Mouse (Mus musculus) neutrophil, adult 5-6 weeks (primary cell): ENCODE measurements at regions not wholly inside any gene's neighbourhood (a gene's known extent, or its start where the extent isn't known, plus 50 kb on each side); places are given as distances from the start of the nearest gene placed in this dataset.

Experiments
- ATAC-seq: fragments of 151-379, 151-347 bp; 2 replicates; pipeline ENCODE4 v1.8.0; 2017; ENCODE audit warnings: mild to moderate bottlenecking, moderate TSS enrichment; ENCODE audit not compliant: insufficient number of reproducible peaks, poor library complexity, low FRiP score, severe bottlenecking; ENCODE audit errors: extremely low read depth

DNA sequence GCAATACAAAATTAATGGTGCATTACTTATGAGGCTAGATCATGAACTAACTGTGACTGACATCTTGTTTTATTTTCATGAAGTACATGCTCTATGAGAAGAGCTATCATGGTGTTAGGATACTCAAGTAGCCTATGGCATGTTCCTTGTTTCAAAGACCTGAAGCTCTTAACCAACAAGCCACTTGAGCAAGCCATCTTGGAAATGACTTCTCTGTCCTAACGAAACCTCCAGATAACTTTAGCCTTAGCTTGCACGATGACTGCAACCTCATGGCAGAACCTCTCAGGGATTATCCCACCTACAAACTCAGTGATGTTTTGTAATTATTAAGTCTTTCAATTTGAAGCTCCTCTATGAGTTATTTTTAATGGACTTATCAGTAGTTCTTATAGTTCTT is 362.3 kb upstream of the Marcks start:
- ATAC-seq, result no peak

DNA sequence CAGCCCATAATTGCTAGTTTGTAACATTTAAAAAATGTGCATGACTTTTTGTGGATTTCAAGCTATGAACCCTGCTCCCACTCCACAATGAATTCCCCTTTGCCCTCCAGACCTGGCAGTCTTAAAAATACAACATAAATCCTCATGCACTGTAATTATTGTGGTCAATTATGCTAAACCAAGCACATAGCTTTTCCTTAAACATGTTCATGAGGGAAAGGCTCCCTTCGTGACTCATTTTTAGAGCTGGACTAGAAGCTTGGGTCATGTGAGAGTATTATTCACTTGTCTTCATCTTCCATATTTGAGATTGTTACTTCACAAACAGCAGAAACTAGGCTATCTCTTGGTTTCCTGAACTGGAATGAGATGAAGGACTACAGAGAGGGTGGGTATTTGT is 356.7 kb upstream of the Marcks start:
- no peak for ATAC-seq

DNA sequence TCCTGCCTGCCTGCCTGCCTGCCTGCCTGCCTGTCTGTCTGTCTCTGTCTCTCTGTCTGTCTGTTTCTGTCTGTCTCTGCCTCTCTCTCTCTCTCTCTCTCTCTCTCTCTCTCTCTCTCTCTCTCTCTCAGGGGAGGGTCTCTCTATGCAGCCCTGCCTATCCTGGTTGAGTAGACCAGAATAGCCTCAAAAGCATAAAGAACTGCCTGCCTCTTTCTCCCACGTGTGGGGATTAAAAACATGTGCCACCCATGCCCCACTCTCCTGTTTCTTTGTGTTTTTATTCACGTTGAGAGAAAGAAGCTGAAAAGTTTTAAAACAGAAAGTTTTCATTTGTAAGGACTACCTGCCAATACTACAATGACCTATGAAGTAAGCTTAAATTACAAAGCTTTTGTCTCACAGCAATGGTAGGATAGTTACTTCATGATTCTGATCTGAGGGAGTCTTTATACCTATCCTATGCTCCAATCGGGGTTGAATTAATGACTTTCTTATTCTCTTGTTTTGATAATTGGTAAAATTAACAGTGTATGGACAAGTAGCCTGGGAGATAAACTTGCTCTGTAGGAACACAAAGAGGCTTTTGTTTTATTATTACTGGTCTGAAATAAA is 355.9 kb upstream of the Marcks start:
- no peak for ATAC-seq

DNA sequence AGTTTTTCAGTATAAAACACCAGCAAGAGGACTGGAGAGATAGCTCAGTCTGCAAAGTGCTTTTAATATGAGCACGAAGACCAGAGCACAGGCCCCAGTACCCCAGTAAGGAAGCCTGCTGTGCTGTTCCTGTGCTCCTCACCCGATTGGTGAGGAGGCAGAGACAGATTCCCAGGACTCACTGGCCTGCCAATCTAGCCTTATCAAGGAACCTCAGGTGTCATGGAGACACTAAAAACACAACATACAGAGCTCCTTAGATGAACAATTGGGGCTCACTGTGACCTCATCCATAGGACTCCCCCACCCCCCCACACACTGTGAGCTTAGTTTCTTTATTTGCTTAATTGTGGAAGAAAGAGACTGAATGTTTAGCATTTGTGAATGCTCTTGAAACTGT is 355.4 kb upstream of the Marcks start:
- ATAC-seq, result no peak

DNA sequence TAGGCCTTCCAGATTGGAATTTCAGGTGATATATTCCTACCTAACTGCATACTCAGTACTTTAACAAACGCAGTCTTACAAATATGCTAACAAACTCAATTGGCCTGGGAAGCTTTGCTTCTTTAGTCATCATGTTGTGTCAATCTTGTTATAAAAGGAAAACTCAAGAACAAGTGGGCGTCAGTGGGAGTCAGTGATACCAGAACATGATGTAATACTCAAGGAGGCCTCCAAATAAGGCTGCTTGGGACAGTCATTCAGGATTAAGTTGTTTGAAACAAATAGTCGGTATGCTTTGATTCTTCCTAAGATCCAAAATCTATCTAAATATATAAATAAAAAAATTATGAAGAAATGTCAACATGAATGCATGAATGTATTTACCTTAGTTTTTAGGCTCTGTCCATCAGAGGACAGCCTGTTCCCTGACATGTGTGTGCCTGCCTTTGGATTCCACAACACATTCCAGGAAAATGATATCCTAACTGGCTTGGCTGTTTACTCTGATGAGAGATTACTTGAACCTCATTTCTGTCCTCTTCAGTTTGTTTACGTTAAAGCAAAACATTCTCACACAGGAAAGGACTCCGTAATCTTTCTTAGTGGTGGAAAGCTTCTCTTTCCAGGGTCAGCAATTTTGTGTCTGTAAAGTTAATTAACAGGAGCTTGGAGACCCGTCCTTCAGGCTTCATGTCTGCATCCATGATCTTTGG is 345.7 kb upstream of the Marcks start:
- ATAC-seq, result no peak

DNA sequence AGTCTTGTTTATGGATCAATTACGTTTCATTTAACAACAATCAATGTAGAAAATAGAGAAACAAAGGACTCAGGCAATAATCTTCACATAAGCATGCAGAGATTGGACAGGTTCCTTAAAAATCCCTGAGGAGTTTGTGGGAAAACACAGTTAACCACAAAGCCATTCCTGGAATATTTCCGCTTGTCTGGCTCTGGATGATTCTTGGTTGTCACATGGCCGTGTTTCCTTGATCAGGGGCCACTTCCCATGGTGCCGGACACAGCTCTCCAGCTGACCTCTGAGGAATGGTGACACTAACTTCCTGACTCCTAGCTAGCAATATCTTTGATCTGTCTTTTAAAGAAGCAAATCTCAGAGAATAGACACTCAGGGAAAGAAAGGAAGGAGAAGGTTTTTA is 344.8 kb upstream of the Marcks start:
- ATAC-seq, result no peak

DNA sequence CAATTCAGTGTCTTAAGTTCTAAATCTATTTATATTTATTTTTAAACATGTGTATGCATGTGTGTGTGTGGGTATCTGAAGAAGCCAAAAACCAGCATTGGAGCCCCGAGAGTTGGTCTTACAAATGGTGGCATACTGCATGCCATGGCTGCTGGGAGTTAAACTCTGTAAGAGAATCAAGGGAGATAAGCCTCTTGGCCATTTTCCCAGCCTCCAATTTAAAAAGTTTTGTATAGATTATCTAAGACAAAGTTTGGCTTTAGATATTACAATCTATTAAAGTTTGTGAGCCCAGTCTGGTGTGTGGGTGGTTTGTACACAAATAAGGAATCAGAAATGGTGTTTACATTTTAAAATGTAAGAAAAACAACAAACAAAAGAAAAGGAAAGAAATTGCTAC is 343.2 kb upstream of the Marcks start:
- ATAC-seq, result no peak

DNA sequence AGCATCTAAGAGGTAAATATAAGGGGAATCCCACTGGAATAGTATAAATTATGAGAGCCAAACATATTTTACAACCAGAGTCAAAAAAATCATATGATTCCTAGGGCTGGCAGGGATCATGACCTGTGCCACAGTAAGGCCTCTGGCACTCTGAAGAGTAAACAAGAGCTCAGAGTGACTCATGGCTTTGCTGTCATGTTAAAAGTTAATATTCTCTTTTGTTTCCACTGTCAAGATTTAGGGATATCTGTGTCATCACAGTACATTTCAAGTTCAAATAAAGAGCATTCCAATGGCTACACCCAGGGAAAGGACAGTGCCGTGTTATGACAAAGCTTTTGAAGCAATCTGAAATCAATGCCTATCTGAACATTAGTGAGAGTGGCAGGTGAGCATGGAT is 341.6 kb upstream of the Marcks start:
- no peak for ATAC-seq

DNA sequence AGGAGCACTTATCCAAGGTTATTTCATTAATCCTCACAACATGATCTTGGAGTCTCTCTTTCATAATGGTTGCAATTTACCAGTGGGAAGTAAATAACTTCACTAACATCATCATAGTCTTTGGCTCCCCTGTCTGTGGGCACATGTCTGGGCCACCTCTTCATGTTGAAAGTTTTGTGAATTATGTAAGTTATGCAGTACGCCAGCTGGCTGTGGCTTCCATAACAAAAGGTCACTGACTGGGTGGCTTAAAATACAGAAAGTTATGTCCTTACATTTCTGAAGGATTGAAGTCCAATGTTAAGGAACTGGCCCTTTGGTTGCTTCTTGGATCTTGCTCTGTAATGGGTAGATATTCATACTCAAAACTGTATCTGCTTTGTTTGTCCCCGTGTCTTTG is 339.4 kb upstream of the Marcks start:
- no peak for ATAC-seq

DNA sequence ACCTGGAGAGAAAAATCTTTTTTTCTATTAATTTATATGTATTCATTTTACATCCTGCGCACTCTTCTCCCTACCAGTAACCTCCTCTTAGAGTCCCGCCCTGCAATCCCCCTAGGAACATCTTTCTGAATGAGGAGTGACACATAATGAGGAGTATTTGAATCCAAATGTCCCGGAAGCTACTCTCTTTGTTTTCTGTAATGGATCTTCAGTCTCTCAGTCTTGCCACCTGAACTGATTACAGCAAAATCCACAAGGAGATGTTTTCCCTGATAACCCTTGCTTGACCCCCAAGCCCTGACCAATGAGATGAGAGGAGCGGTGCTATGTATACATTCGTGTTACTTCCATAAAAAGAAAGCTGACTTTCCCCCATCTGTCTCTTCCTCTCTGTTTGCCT is 334.4 kb upstream of the Marcks start:
- ATAC-seq, result no peak

DNA sequence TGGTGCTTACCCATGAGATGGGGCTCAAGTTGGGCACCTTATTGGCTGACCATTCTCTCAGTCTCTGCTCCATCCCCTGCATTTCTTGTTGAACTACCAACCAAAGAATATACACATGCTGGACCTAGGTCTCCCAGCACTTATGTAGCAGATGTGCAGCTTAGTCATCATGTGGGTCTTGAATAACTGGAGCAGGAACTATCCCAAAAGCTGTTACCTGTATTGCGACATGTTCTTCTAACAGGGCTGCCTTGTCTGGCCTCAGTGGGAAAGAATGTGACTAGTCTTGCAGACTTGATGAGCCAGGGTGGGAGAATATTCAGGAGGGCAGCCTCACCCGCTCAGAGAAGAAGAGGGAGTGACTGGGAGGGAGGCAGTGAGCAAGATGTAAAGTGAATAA is 318.7 kb upstream of the Marcks start:
- no peak for ATAC-seq

DNA sequence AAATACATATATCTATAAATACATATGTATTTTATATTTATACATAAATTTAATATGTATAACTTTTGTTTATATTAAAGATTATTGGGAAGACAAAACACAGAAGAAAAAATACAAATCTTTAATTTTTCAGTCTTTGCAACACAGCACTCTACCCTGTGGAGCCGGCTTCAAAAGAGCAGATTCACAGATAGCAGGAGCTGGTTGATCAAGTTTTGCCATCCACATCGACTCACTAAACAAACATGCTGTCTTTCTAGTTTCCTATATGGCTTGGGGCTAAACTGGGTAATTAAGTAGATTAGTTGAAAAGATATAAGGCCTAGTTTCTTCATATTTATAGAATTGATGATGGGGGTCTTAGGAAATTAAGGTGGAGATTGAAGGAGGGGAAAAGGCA is 311.2 kb upstream of the Marcks start:
- no peak for ATAC-seq

DNA sequence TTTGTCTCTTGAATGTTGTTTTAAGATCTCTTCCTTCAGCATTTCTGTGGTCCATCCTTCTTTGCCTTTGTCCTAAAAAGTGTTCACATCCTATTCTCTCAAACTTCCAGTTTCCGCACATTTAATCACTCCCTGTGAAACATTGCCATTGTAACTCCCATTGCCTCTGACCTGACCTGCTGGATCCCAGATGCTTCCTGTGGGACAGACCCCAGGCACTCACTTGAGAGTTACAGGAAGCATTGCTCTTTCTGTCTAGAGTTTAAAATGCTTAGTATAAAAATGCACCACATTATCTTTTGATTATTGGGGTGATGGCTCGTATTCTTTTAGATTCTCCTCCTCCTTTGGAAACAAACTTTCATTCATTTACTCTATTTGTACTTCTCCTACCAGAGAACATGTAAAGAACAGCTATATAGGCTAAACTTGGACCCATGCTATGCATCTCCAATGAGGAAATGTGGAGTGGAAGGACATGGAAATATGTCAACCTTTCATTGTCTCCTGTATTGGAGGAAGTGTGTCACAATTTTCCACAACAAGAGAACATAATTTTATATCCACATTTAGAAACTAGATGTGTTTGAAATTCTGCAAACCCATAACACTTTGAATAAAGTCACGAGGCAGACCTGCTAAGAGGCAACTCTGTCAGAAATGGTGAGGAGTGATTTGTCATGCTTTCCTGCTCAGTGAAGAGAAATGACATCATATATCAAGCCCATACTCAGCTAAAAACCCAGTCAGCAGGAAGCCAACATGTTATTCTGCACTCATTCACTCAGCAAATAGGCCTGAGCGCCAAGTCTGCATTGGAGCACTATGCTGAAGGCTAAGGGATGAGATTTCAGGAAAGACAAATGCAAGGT is 308.8 kb upstream of the Marcks start:
- no peak for ATAC-seq

DNA sequence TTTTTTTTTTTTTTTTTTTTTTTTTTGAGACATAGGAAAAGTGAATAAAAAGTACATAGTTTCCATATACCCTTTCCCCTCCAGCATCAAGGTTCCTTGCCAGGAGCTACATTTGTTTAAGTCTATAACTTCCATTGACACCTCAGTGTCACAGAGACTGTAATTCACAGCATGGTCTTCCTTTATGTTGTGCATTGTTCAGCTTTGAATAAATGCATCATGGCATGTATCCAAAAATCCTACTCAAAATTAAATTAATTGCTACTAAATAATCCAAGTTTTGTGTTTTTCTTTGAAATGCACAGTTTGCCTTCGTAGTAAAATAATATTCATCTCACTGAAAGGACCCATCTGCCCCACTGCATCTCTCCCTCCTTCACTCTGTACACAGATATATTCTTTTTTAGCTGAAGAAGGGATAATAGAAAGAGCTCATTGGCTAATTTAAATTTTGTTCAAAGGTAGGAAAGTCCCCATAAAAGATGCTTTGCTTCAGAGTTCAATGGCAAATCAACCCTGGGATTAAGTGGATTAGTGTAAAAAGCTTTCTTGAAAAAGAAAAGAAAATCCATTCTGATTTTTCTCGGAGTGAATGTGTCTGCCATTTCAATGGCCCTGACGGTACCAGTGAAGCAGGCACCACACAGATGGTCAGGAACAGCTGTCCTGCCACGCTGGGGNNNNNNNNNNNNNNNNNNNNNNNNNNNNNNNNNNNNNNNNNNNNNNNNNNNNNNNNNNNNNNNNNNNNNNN is 301.3 kb upstream of the Marcks start:
- ATAC-seq, result no peak

DNA sequence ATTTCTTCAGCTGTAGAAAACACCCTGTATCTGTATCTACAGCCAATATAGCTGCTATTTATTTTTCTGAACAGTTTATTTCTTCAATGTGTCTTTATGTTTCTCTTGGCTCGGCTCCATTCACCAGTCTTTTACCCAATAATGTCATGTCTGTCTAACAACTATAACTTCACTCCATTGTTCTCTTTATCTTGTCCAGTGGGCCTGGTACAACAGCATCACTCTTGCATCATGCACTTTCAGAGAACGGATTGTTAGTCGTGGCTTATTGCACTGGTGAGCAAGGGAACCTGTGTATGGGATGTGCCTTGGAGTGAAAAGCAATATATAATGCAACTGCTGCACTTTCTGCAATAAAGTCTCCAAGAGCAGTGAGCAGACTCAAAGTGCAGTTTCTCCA is 299.6 kb upstream of the Marcks start:
- no peak for ATAC-seq

DNA sequence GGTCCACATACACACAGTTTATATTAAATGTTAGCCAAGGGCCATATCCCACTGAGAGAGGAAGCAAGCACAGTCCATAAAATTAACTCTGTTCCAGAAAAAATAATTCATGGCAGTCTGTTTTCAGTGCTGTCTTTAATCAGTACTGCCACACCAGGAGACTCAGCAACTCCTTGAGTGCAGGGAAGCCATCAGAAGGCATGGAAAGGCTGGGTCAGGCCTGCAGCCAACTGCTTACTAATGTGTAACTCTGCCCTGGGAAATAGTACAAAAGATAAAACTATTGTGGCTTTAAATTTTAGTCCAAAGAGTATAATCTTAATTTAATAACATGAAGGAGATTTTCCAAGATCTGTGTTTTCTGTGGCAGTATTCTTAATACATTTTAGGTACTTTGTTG is 298.1 kb upstream of the Marcks start:
- no peak for ATAC-seq

DNA sequence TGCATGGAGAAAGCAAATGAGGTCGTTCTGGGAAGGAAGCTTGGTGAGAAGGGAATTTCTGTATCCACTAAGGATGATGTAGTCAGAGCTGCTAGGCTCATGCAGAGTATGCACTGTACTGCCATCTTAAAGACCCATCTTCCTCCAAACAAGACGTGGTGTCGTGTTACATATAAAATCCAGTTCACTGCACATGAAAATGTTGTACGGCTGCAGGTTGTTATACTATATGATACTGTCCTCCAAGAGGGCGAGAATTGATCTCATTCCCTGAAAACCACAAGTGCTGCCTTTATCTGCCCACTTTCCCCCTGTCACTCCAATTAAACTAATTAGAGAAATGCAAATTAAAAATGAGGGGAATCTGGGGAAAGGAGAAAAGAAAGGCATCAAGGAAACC is 295.5 kb upstream of the Marcks start:
- no peak for ATAC-seq

DNA sequence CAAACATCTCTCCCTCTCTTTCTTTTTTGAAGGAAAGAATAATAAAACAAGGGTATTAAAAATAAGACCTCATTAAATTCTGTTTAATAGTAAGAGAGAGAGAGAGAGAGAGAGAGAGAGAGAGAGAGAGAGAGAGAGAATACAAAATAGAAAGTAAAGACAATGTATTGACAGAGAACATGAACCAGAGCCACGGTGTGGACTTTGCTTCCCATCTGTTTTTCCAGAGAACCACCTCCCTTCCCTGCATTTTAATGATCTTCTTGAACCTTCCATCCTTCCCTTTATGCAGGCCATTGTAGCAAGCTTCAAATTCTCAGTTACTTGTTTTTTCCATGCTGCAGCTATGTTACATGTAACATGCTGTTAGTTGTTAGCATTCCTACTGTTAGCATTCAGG is 284.3 kb upstream of the Marcks start:
- no peak for ATAC-seq

DNA sequence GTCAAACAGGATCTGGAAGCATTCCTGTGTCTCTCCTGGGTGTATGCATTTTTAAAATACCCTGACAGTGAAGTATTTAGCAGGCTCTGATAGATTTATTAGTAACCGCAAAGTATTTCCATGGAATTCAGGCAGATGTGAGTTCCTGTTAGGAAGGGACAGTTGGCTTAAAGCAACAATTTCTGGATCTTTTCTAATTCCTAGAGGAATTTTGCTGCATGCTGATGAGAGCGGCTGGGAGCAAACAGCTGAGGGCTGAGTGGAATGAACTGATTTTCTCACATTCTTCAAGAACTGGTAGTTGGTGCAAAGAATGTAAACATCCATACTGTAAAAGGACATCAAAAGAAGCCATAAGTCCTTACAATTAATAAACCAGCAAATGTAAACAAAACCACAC is 283.9 kb upstream of the Marcks start:
- no peak for ATAC-seq

DNA sequence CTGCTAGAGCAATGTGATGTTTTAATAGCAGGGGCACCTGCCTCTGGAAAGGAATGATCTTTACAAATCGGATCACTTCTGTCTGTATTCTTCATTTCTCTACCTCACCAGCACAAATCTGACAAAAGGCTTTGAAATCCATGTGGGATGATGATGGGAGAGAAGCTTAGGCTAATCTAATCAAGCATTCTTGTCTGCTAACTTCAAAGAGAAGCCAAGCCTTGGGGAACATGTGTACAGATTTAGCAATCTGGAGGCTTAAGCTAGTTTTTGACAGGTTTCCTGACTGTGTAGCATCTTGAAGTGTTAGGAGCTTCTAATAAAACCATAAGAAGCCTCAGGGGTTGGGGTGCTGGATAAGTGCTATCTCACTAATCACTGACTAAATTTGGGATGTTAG is 277.6 kb upstream of the Marcks start:
- ATAC-seq, result no peak
